Mouse (Mus musculus) thymus, adult 2 months (tissue): ENCODE results near the gene Stk17b. TPM values are rescaled to one million over a fixed set of nuclear protein-coding genes. Genes with fewer than 3 reads are reported as not detected.
A peak's percentile ranks its signal among the peaks of the same experiment; 100 is the strongest.

Experiments used
- DNase-seq: peaks from one replicate; pipeline ENCODE4 v3.0.0; 2021
- H3K27ac ChIP-seq: fragments of 200-500 bp; 2 replicates; pipeline ENCODE4 v1.5.1; 2012; ENCODE audit warnings: low read length, control low read depth; ENCODE audit not compliant: control insufficient read depth, insufficient read depth
- H3K27me3 ChIP-seq: fragments of 200-500 bp; 2 replicates; pipeline ENCODE4 v1.6.1; 2012; ENCODE audit warnings: mild to moderate bottlenecking, low read length, moderate library complexity, mixed read lengths; ENCODE audit not compliant: control insufficient read depth, insufficient read depth
- H3K36me3 ChIP-seq: fragments of 200-500 bp; 2 replicates; pipeline ENCODE4 v1.6.1; 2012; ENCODE audit warnings: mild to moderate bottlenecking, low read length, moderate library complexity; ENCODE audit not compliant: control insufficient read depth, insufficient read depth
- H3K4me1 ChIP-seq: fragments of 200-500 bp; replicated peaks from 2 replicates; pipeline ENCODE4 v1.6.1; 2012; ENCODE audit warnings: low read length; ENCODE audit not compliant: control insufficient read depth, insufficient read depth
- H3K4me3 ChIP-seq: fragments of 200-500 bp; 2 replicates; pipeline ENCODE4 v1.5.1; 2012; ENCODE audit warnings: mild to moderate bottlenecking, low read length, control low read depth, moderate library complexity; ENCODE audit not compliant: control insufficient read depth, insufficient read depth
- CTCF ChIP-seq: fragments of 200-500 bp; IDR thresholded peaks from 2 replicates; pipeline ENCODE4 v1.5.1; 2012; ENCODE audit warnings: mild to moderate bottlenecking, control low read depth, low read length, moderate library complexity, borderline replicate concordance; ENCODE audit not compliant: control insufficient read depth, poor library complexity, insufficient read depth; ENCODE audit errors: extremely low read depth
- POLR2A ChIP-seq: fragments of 200-500 bp; IDR thresholded peaks from 2 replicates; pipeline ENCODE4 v1.6.1; 2012; ENCODE audit warnings: mild to moderate bottlenecking, low read length, control low read depth, moderate library complexity; ENCODE audit not compliant: control insufficient read depth, poor library complexity, insufficient read depth; ENCODE audit errors: extremely low read depth
- WGBS: fragments of 180-500 bp; shearing (Covaris S2); methylation state at CpG from one replicate; pipeline ENCODE4 v1.1.7; 2018; 5-methylcytosine and 5-hydroxymethylcytosine counted together
- polyA plus RNA-seq: library from polyadenylated mRNA; depleted of rRNA; stranded (reverse); fragments of >200 nt; gene quantifications from 2 replicates; pipeline ENCODE4 v1.2.3, GENCODE M21; 2012

Gene Stk17b
- polyA plus RNA-seq, 1 experiment, result 33.1 TPM

DNA sequence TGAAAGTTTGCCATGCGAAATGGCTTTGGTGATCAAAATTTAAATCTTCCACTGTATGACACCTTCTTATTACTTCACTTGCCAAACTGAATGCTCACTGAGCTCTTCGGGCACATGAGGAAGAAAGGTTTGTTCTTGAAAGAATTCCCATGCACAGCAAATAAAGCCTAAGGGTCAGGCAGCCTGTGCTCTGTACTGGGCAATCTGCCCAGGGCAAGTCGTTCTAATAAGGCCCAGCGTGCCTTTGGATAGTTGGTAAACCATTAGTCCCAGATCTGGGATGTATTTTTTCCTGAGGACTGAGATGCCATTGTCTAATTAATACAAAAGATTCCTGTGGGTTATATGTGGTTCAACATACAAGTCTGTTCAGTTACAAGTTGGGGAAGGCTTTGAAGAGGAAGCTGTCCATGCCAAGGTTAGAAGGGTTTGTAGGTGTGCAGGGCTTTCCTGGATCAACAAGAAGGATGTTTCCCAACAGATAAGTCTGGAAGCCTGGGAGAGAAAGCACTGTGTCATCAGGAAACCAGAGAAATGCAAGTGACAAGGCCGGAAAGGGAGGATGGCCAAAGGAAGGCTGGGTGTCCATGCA lies 35.1 kb upstream of the Stk17b start:
- no peak overlapping the region for H3K4me3 ChIP-seq
- H3K27me3 ChIP-seq, result no peaks in the 10 kb centered on the region
- H3K4me1 ChIP-seq, result peaks cover 6% of the 10 kb centered on the region
- no peak for TF ChIP-seq CTCF
- TF ChIP-seq POLR2A, result no peak
- 90% methylated on average over 5 of the region's 5 CpGs for WGBS
- H3K27ac ChIP-seq, result no peak overlapping the region
- no peak for DNase-seq
- H3K36me3 ChIP-seq, result no peaks in the 10 kb centered on the region

DNA sequence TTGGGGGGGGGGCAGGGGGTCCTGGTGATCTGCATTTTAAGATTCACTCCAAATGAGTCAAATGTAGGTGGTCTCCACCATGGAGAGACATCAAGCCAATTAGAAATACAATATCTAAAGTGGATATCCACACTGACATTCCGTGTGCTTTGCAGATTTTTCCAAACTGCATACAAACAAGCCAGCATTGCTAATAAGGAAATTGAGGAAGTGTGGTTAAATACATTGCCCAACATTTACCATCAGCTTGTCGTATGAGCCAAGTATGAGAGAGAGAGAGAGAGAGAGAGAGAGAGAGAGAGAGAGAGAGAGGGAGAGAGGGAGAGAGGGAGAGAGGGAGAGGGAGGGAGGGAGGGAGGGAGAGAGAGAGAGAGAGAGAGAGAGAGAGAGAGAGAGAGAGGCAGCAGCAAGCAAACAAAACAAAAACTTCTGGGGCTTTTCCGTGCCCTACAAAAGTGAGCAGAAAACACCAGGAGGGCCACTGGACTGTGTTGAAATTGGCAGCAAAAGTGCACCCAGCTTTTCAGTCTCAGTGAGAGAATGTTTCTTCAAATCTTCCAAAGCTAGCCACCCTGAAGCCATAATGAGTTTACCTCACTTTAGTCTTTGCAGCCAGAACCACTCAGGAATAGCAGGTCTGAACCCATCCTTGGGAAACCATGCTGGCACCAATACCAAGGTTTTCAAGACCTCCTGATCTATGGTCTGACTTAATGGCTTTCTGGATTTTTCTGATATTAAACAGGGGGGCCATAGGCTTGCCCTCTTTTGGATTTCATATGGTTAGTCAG lies 33.2 kb upstream of the Stk17b start:
- WGBS, result 40% methylated on average over 3 of the region's 3 CpGs
- DNase-seq, result no peak
- Histone ChIP-seq H3K36me3 (no peaks in the 10 kb centered on the region), H3K4me3 (no peak overlapping the region), H3K27me3 (no peaks in the 10 kb centered on the region), H3K27ac (no peak overlapping the region), H3K4me1 (peaks cover 3% of the 10 kb centered on the region)
- TF ChIP-seq CTCF, result no peak
- TF ChIP-seq POLR2A, result no peak

GRCm38 (mm10) chr1:53816353-53816752 lies 31.3 kb upstream of the Stk17b start:
- DNase-seq, result no peak
- Histone ChIP-seq H3K27me3 (no peaks in the 10 kb centered on the region), H3K36me3 (no peaks in the 10 kb centered on the region), H3K4me1 (peaks cover 2% of the 10 kb centered on the region), H3K4me3 (no peak overlapping the region), H3K27ac (no peak overlapping the region)
- 87% methylated on average over 2 of the region's 2 CpGs for WGBS
- no peak for TF ChIP-seq POLR2A
- TF ChIP-seq CTCF, result no peak

GRCm38 (mm10) chr1:53814077-53814705 lies 29.2 kb upstream of the Stk17b start:
- Histone ChIP-seq H3K4me1 (peaks cover 2% of the 10 kb centered on the region), H3K27ac (no peak overlapping the region), H3K4me3 (no peak overlapping the region), H3K27me3 (no peaks in the 10 kb centered on the region), H3K36me3 (no peaks in the 10 kb centered on the region)
- 37% methylated on average over 2 of the region's 2 CpGs for WGBS
- DNase-seq, result peak; percentile 33
- no peak for TF ChIP-seq POLR2A
- TF ChIP-seq CTCF, result no peak

DNA sequence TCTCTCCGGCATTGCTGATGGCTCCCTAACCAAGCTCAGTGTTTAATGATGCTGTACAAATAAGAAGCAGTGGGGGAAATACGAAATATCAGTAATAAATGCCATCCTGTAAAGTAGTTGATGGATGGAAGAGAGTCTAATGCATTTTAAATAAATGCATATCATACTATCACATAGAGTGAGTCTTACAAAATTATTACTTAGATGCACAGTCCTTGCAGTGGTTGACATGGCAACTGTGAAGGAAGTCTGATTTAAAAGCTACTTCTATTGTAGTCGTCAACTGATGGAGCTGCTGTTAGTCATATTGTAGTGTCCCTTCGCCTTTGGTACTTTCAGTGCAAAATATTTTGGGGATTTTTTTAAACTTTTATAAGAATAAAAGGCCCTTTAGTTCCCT lies 26.9 kb upstream of the Stk17b start:
- Histone ChIP-seq H3K27me3 (no peaks in the 10 kb centered on the region), H3K4me3 (no peak overlapping the region), H3K27ac (no peak overlapping the region), H3K4me1 (peaks cover 2% of the 10 kb centered on the region), H3K36me3 (no peaks in the 10 kb centered on the region)
- no peak for DNase-seq
- TF ChIP-seq POLR2A, result no peak
- no peak for TF ChIP-seq CTCF
- 96% methylated on average over 4 of the region's 4 CpGs for WGBS

- Histone ChIP-seq H3K4me3 (no peak overlapping the region), H3K27ac (no peak overlapping the region), H3K36me3 (no peaks in the 10 kb centered on the region), H3K4me1 (no peaks in the 10 kb centered on the region), H3K27me3 (no peaks in the 10 kb centered on the region)
- TF ChIP-seq POLR2A (no peak), CTCF (no peak)
- no peak for DNase-seq
- 86% methylated on average over 2 of the region's 2 CpGs for WGBS
These were observed 23.2 kb upstream of the Stk17b start for GRCm38 (mm10) chr1:53808229-53808628.

DNA sequence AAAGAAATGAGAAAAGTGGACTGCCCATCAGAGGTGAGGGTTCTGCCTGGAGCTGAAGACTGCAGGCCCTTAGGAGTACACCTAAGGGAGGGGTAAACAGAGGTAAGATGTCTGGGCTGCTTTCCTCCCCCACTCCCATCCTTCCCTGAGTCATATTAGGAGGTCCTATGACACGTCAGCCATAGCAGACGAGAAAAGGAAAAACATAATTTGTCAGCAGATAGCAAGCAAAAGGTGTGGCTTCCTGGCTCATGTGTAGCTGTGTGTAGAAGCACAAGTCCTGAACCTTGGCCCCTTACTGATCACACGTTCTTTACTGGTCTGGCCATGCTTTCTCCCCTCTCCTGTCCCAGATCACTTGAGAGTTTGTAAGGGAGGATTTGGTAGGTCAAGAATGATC lies 12.8 kb upstream of the Stk17b start:
- WGBS, result 56% methylated on average over 3 of the region's 3 CpGs
- no peaks in the 10 kb centered on the region for H3K27me3 ChIP-seq
- H3K4me3 ChIP-seq, result no peak overlapping the region
- no peak for DNase-seq
- H3K36me3 ChIP-seq, result no peaks in the 10 kb centered on the region
- H3K4me1 ChIP-seq, result peaks cover 13% of the 10 kb centered on the region
- TF ChIP-seq CTCF, result no peak
- no peak for TF ChIP-seq POLR2A
- peak overlapping the region; percentile 68; the same call in 1 of the 2 replicates for H3K27ac ChIP-seq
